Mouse (Mus musculus) olfactory bulb, adult 2 months (tissue): ENCODE data around the gene Gm10337. TPM values are rescaled to one million over a fixed set of nuclear protein-coding genes. Genes with fewer than 3 reads are reported as not detected.

ENCODE experiments used
- H3K27ac ChIP-seq: fragments of 200-500 bp; 2 replicates; pipeline ENCODE4 v1.5.1; 2012; ENCODE audit warnings: low read depth, low read length; ENCODE audit not compliant: insufficient read depth
- H3K4me1 ChIP-seq: fragments of 200-500 bp; 2 replicates; pipeline ENCODE4 v1.6.1; 2012; ENCODE audit warnings: low read length; ENCODE audit not compliant: control insufficient read depth, insufficient read depth
- H3K4me3 ChIP-seq: fragments of 200-500 bp; 2 replicates; pipeline ENCODE4 v1.5.1; 2012; ENCODE audit warnings: mild to moderate bottlenecking, low read depth, low read length, moderate library complexity; ENCODE audit not compliant: insufficient read depth
- CTCF ChIP-seq: fragments of 200-500 bp; IDR thresholded peaks from 2 replicates; pipeline ENCODE4 v1.5.1; 2012; ENCODE audit warnings: low read depth, mild to moderate bottlenecking, low read length, moderate library complexity; ENCODE audit not compliant: insufficient read depth
- POLR2A ChIP-seq: fragments of 200-500 bp; IDR thresholded peaks from 2 replicates; pipeline ENCODE4 v1.6.1; 2012; ENCODE audit warnings: mild to moderate bottlenecking, low read depth, low read length, moderate library complexity; ENCODE audit not compliant: insufficient read depth
- WGBS: fragments of 180-500 bp; shearing (Covaris S2); methylation state at CpG from one replicate; pipeline ENCODE4 v1.1.7; 2018; 5-methylcytosine and 5-hydroxymethylcytosine counted together
- polyA plus RNA-seq: library from polyadenylated mRNA; stranded (reverse); fragments of >200 nt; gene quantifications from 2 replicates; pipeline ENCODE4 v1.2.4, GENCODE M21; 2012; ENCODE audit warnings: low replicate concordance; ENCODE audit not compliant: missing spikeins, insufficient read depth, insufficient read length

Gm10337 gene
- polyA plus RNA-seq, 1 experiment = not detected

DNA sequence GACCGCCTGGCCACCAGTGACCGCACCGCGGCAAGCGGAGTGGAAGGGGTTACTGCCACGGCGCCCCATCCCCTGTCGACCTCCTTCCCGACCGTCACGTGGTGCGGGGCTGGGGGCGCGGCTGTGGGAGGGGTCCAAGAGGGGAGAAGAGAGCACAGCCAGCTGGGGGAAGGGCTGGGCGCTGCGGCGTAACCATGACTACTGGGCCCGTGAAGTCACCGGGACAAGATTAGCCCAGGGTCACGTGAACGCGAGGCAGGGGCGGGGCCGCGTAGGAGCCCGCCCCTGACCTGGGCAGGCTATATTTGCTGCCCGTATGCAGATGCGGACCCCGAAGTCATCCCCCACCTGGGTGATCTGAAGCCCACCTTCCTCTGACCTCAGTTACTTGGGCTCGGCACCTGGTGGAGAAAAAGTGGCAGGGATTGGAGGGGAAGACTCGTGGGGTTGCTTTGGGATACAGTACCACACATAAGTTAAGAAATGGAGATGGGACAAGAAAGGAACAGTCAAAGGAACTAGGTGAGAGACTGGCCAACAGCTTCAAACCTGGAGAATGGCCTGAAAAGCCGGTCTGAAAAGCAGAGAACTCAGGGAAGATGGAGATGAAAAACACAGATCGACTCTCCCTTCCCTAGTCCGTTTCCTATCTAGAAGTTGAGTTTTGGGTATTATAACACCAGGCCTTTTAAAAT lies 7.2 kb downstream of the Gm10337 start:
- peaks cover 22% of the 10 kb centered on the region for H3K4me1 ChIP-seq
- H3K27ac ChIP-seq = peak overlapping the region; percentile 74
- peak; percentile 37 for TF ChIP-seq POLR2A
- no peak for TF ChIP-seq CTCF
- H3K4me3 ChIP-seq = peak overlapping the region; percentile 67
- 2% methylated on average over 34 of the region's 34 CpGs for WGBS

DNA sequence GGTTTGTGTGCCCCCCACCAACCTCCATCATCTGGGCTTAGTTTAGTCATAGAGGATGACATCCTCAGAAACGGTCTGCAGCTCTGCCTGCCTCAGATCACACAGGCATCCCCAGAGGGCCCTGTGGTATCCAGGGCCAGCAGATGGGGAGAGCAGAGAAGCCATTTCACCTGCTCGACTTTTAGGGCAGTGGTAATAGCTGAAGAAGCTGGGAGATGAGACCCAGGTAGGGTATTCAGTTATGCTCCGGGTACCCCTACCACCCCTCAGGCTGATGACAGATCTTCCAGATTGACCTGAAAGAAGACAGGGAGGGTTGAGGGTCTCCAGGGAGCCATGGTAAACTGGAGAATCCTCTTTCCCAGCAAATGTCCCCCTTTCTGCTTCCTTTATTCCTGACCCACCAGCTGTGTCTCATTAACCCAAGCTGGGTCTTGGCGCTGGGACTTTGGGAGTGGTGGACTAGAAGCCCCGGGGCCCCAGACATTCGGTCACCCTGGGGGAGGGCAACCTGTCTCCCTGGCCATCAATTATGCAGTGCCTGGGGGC lies 7.8 kb downstream of the Gm10337 start:
- WGBS = 18% methylated on average over 6 of the region's 6 CpGs
- peaks cover 26% of the 10 kb centered on the region for H3K4me1 ChIP-seq

DNA sequence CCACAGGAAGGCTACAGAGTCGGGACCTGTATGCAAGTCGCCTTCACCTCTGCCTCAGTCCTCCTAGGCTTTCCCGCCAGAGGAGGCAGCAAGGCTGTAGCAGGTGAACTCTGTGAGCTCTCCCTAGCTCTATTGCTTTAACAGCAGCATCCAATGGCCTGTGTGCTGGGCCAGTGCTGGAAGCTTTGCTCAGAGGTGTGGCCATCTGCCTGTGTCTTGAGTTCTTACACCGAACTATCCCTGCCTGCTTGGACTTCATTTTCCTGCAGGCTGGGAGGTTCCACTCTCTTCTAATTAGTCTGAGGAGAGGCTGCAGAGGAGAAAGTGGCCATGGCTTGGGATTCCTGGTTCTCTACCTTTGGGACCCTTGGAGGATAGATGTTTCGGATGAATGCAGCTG lies 8.5 kb downstream of the Gm10337 start:
- WGBS = 38% methylated on average over 5 of the region's 5 CpGs
- H3K4me3 ChIP-seq = no peak overlapping the region
- TF ChIP-seq POLR2A (no peak), CTCF (no peak)
- no peak overlapping the region for H3K27ac ChIP-seq
- H3K4me1 ChIP-seq = peaks cover 26% of the 10 kb centered on the region

More for the DNA sequence above, 7.8 kb downstream of the Gm10337 start:
- TF ChIP-seq POLR2A (no peak), CTCF (no peak)
- Histone ChIP-seq H3K27ac (peak overlapping the region; percentile 72), H3K4me3 (peak overlapping the region; percentile 67; the same call in 1 of the 2 replicates)

DNA sequence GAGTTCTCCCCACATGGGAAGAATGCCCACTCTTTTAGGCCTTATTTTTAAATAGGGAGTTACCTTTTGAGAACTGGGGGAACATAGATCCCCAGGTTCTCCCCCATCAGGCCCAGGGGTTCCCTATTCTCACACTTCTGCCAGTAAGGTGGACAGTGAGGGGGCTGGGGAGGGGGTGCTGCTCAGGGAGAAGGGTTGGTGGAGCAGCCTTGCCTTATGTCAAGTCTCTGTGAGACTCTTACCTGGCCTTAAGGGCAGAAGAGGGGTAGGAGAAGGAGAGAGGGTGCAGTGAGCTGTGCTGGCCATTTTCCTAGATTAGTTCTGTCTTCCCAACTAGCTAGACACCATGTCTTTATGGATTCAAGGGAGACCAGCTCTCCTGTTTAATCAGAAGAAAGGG lies 8.9 kb downstream of the Gm10337 start:
- Histone ChIP-seq H3K27ac (no peak overlapping the region), H3K4me3 (no peak overlapping the region), H3K4me1 (peaks cover 26% of the 10 kb centered on the region)
- TF ChIP-seq POLR2A (no peak), CTCF (no peak)

DNA sequence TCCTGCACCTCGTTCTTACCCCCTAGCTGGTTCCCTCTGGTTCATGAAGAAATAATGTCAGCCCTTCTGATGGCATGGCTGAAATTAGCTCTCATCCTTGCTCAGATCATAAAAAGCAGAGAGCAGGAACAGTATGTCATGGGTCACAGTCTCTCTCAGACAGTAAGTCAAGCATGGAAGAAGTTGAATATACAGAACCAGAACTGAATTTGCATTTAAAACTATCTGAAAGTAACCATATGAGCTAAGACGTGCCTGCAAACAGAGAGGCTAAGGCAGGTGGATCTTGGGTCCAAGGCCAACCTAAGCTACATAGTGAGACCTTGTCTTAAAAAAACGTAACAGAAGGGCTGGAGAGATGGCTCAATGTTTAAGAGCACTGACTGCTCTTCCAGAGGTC lies 9.5 kb downstream of the Gm10337 start:
- H3K27ac ChIP-seq = no peak overlapping the region
- peaks cover 26% of the 10 kb centered on the region for H3K4me1 ChIP-seq

DNA sequence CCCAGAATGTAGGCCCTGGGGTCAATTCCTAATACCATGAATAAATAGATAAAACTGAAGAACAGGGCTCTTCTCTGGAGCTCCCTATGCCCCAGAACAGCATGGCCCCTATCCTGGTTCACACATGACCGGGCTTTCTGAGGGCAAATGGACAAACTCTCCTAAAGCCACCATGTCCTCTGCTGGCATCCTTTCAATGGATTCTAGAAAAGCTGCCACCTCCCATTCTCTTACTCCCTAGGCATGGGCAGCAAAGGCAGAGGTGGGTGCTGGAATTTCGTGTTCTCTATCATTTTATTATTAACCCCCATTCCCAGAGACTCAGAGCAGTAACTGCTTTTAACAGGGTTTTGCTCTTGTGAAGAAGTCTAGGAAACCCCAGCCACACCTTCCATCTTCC lies 11.7 kb downstream of the Gm10337 start:
- H3K4me1 ChIP-seq = peaks cover 31% of the 10 kb centered on the region
- 73% methylated on average over 2 of the region's 2 CpGs for WGBS

More for the DNA sequence above, 9.5 kb downstream of the Gm10337 start:
- WGBS = 75% methylated on average over 3 of the region's 3 CpGs
- H3K4me3 ChIP-seq = no peak overlapping the region
- TF ChIP-seq CTCF (no peak), POLR2A (no peak)

DNA sequence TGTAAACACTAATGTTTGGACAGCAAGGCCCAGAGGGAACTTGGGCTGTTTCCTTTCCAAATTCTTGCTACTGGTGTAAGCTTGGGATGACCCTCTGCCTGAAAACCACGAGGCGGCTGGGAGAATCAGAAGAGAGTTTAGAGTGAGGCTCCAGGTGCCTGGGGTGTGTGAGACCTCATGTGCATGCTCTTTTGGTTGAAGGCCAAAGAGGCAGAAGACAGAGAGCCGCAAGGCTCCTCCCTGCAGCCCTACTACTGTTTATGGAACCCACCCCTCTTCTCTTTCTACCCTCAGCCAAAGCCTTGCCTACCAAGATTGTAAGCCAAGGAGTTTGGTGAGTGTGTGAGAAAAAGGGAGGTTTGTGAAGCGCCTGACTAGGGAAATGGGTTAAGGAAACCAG lies 12.3 kb downstream of the Gm10337 start:
- Histone ChIP-seq H3K4me1 (peaks cover 32% of the 10 kb centered on the region), H3K27ac (peak overlapping the region; percentile 59; the same call in 1 of the 2 replicates), H3K4me3 (peak overlapping the region; percentile 85)
- no peak for TF ChIP-seq CTCF
- 29% methylated on average over 4 of the region's 4 CpGs for WGBS

More for the DNA sequence above, 11.7 kb downstream of the Gm10337 start:
- no peak overlapping the region for H3K4me3 ChIP-seq
- TF ChIP-seq CTCF (no peak), POLR2A (no peak)
- no peak overlapping the region for H3K27ac ChIP-seq

DNA sequence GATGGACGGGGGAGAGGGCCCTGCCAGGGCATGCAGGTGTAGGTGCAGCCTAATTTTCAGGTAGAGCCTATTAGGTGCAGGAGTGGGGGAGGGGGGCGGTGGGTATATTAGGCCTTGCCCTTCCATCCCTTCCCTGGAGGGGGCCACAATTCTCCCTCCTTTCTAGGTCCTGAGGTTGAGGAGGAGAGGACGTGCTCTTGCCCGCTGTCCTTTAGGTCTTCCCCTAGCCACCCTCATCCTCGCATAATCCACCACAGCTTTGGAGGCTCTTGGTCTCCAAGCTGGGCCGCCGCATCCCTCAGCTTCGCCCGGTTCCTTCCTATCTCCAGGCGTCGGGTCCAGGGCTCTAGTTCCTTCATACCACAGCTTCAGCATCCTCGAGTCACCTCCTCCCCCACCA lies 12.8 kb downstream of the Gm10337 start:
- peak overlapping the region; percentile 59 for H3K27ac ChIP-seq
- peak overlapping the region; percentile 85 for H3K4me3 ChIP-seq
- peaks cover 30% of the 10 kb centered on the region for H3K4me1 ChIP-seq
- TF ChIP-seq CTCF = no peak
- no peak for TF ChIP-seq POLR2A
- 4% methylated on average over 12 of the region's 12 CpGs for WGBS

DNA sequence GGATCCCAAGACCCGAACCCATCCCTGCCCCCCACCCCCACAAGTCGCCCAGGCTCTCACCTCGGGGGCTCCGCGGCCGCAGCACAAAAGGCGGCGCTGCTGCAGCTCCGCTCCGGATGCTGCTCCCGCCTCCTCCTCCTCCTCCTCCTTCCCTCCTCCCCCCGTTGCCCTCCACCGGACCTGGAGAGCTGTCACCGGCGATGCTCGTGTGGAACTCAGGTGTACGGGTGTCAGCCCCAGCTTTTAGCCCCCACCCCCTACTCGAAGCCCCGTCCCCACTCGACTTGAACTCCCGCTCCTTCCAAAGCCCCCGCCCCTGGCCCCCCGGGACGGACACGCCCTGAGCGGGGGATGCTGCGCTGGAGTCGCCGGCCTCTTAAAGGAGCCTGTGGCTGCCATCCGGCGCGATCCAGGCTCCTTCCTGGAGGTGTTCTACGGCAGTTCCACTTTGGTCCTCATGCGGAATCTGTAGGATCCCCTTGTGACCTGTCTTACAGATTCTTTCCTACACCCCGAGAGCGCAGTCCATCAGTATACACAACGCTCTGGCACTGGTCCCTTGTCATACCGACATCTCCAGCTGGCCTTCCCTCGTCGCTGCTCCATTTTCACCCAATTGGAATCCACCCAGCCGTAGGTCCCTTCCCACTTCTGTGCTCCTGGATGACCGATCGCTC lies 13.3 kb downstream of the Gm10337 start, which contains the start of gene Map3k12:
Map3k12 (minus strand) TSS at position 337 of the 677 bp plus-strand sequence.
- H3K4me1 ChIP-seq = peaks cover 24% of the 10 kb centered on the region
- peak within 1 kb of the TSS; percentile 85 for H3K4me3 ChIP-seq
- peak within 1 kb of the TSS; percentile 59 for H3K27ac ChIP-seq
- under 1% methylated on average over 43 of the region's 43 CpGs for WGBS
- 0 out of 2 replicates have a peak, but pooled peaks have one; percentile 5 for TF ChIP-seq CTCF
- TF ChIP-seq POLR2A = peak; percentile 57
